Mouse (Mus musculus) spleen, embryonic (tissue): Measurements from ENCODE around the gene Cacnb2.

Experiments
- CTCF ChIA-PET: fragments of 350-600 bp; sonication (Branson Sonifier 250); formaldehyde crosslinking; loops from one replicate; lab custom pipeline; 2022; lab: Charles Lee

Cacnb2 gene

GRCm38 (mm10) chr2:14774375-14774774 is 171.5 kb downstream of the Cacnb2 start:
- CTCF ChIA-PET = no interaction called here

- CTCF ChIA-PET = no interaction called here
Measured at GRCm38 (mm10) chr2:14774857-14775495, 172.1 kb downstream of the Cacnb2 start.

GRCm38 (mm10) chr2:14787983-14788382 is 185.1 kb downstream of the Cacnb2 start:
- CTCF ChIA-PET = no interaction called here

- CTCF ChIA-PET = no interaction called here
Measured at GRCm38 (mm10) chr2:14801446-14802046, 198.7 kb downstream of the Cacnb2 start.

- CTCF ChIA-PET = no interaction called here
Measured at GRCm38 (mm10) chr2:14807650-14808347, 204.9 kb downstream of the Cacnb2 start.

GRCm38 (mm10) chr2:14814977-14815376 is 212.1 kb downstream of the Cacnb2 start:
- CTCF ChIA-PET = no interaction called here

- CTCF ChIA-PET = no interaction called here
Measured at GRCm38 (mm10) chr2:14818651-14819050, 215.8 kb downstream of the Cacnb2 start.

- CTCF ChIA-PET = no interaction called here
Measured at GRCm38 (mm10) chr2:14820946-14821345, 218.1 kb downstream of the Cacnb2 start.

GRCm38 (mm10) chr2:14823105-14823504 is 220.2 kb downstream of the Cacnb2 start:
- CTCF ChIA-PET = no interaction called here

- CTCF ChIA-PET = no interaction called here
Measured at GRCm38 (mm10) chr2:14823816-14824348, 221.0 kb downstream of the Cacnb2 start.

GRCm38 (mm10) chr2:14825146-14825545 is 222.3 kb downstream of the Cacnb2 start:
- CTCF ChIA-PET = no interaction called here

- CTCF ChIA-PET = no interaction called here
Measured at GRCm38 (mm10) chr2:14829451-14829850, 226.6 kb downstream of the Cacnb2 start.

GRCm38 (mm10) chr2:14831308-14831707 is 228.4 kb downstream of the Cacnb2 start:
- CTCF ChIA-PET = no interaction called here

GRCm38 (mm10) chr2:14834700-14835317 is 231.9 kb downstream of the Cacnb2 start:
- CTCF ChIA-PET = no interaction called here

GRCm38 (mm10) chr2:14841272-14841671 is 238.4 kb downstream of the Cacnb2 start:
- CTCF ChIA-PET = no interaction called here

GRCm38 (mm10) chr2:14846727-14847126 is 243.8 kb downstream of the Cacnb2 start:
- CTCF ChIA-PET = no interaction called here

- CTCF ChIA-PET = no interaction called here
Measured at GRCm38 (mm10) chr2:14847188-14847587, 244.3 kb downstream of the Cacnb2 start.

- CTCF ChIA-PET = no interaction called here
Measured at GRCm38 (mm10) chr2:14850831-14851230, 247.9 kb downstream of the Cacnb2 start.

GRCm38 (mm10) chr2:14851383-14851782 is 248.5 kb downstream of the Cacnb2 start:
- CTCF ChIA-PET = no interaction called here

- CTCF ChIA-PET = no interaction called here
Measured at GRCm38 (mm10) chr2:14854054-14854453, 251.2 kb downstream of the Cacnb2 start.

- CTCF ChIA-PET = no interaction called here
Measured at GRCm38 (mm10) chr2:14858301-14858700, 255.4 kb downstream of the Cacnb2 start.

GRCm38 (mm10) chr2:14860350-14860749 is 257.5 kb downstream of the Cacnb2 start:
- CTCF ChIA-PET = no interaction called here
